Mouse (Mus musculus): Measurements from ENCODE around the gene AL607142.1.

Gene AL607142.1

GRCm38 (mm10) chr4:120101186-120101585 is 36.4 kb downstream of the AL607142.1 start:
- ATAC-seq (ENCODE audit: low TSS enrichment): no peak

- ATAC-seq (ENCODE audit: low TSS enrichment): peak; percentile 10; the same call in 1 of the 2 replicates
Observed at GRCm38 (mm10) chr4:120104599-120104998, 39.8 kb downstream of the AL607142.1 start.

GRCm38 (mm10) chr4:120106362-120106761 is 41.6 kb downstream of the AL607142.1 start:
- ATAC-seq (ENCODE audit: low TSS enrichment): no peak

- no peak for ATAC-seq (ENCODE audit: low TSS enrichment)
Observed at GRCm38 (mm10) chr4:120107787-120108186, 43.0 kb downstream of the AL607142.1 start.

GRCm38 (mm10) chr4:120115516-120115915 is 50.7 kb downstream of the AL607142.1 start:
- ATAC-seq (ENCODE audit: low TSS enrichment): no peak

- peak; percentile 51; the same call in 1 of the 2 replicates for ATAC-seq (ENCODE audit: low TSS enrichment)
Observed at GRCm38 (mm10) chr4:120116312-120116711, 51.5 kb downstream of the AL607142.1 start.

- peak; percentile 48; the same call in 1 of the 2 replicates for ATAC-seq (ENCODE audit: low TSS enrichment)
Observed at GRCm38 (mm10) chr4:120120276-120120675, 55.5 kb downstream of the AL607142.1 start.

- no peak for ATAC-seq (ENCODE audit: low TSS enrichment)
Observed at GRCm38 (mm10) chr4:120124656-120125055, 59.9 kb downstream of the AL607142.1 start.

- ATAC-seq (ENCODE audit: low TSS enrichment): peak; percentile 20; the same call in 1 of the 2 replicates
Observed at GRCm38 (mm10) chr4:120126047-120126446, 61.3 kb downstream of the AL607142.1 start.

- ATAC-seq (ENCODE audit: low TSS enrichment): no peak
Observed at GRCm38 (mm10) chr4:120127333-120127732, 62.5 kb downstream of the AL607142.1 start.

GRCm38 (mm10) chr4:120128033-120128432 is 63.2 kb downstream of the AL607142.1 start:
- ATAC-seq (ENCODE audit: low TSS enrichment): peak; percentile 54

- ATAC-seq (ENCODE audit: low TSS enrichment): peak; percentile 41; the same call in 1 of the 2 replicates
Observed at GRCm38 (mm10) chr4:120129233-120129885, 64.6 kb downstream of the AL607142.1 start.

- ATAC-seq (ENCODE audit: low TSS enrichment): no peak
Observed at GRCm38 (mm10) chr4:120130926-120131325, 66.1 kb downstream of the AL607142.1 start.

- no peak for ATAC-seq (ENCODE audit: low TSS enrichment)
Observed at GRCm38 (mm10) chr4:120131441-120132220, 66.8 kb downstream of the AL607142.1 start.

GRCm38 (mm10) chr4:120134223-120134622 is 69.4 kb downstream of the AL607142.1 start:
- ATAC-seq (ENCODE audit: low TSS enrichment): no peak

- ATAC-seq (ENCODE audit: low TSS enrichment): no peak
Observed at GRCm38 (mm10) chr4:120141810-120142209, 77.0 kb downstream of the AL607142.1 start.

- ATAC-seq (ENCODE audit: low TSS enrichment): no peak
Observed at GRCm38 (mm10) chr4:120142905-120143304, 78.1 kb downstream of the AL607142.1 start.

Data from frontal cortex, adult (tissue).